Mouse (Mus musculus) intestine, postnatal 0 days (tissue): Measurements from ENCODE around the gene Sdhb. TPM values are rescaled to one million over a fixed set of nuclear protein-coding genes. Genes with fewer than 3 reads are reported as not detected.
A peak's percentile ranks its signal among the peaks of the same experiment; 100 is the strongest.

Source experiments
- ATAC-seq: fragments of 200-750 bp; cut with Nextera tagmentation; 2 replicates; pipeline ENCODE4 v1.8.0; 2017; ENCODE audit warnings: mild to moderate bottlenecking, moderate TSS enrichment, moderate library complexity
- H3K27ac ChIP-seq: fragments of 300-500 bp; sonication (generic); 2 replicates; pipeline ENCODE4 v1.5.1; 2014; ENCODE audit warnings: mild to moderate bottlenecking, low read depth, low read length, moderate library complexity
- H3K27me3 ChIP-seq: fragments of 300-500 bp; sonication (generic); replicated peaks from 2 replicates; pipeline ENCODE4 v1.6.1; 2014; ENCODE audit warnings: low read length, mixed read lengths; ENCODE audit not compliant: control insufficient read depth, insufficient read depth
- H3K36me3 ChIP-seq: fragments of 300-500 bp; sonication (generic); 2 replicates; pipeline ENCODE4 v1.6.1; 2014; ENCODE audit warnings: mild to moderate bottlenecking, moderate library complexity; ENCODE audit not compliant: control insufficient read depth, insufficient read depth
- H3K4me1 ChIP-seq: fragments of 300-500 bp; sonication (generic); replicated peaks from 2 replicates; pipeline ENCODE4 v1.6.1; 2014; ENCODE audit warnings: antibody characterized with exemption, low read length, mixed read lengths; ENCODE audit not compliant: control insufficient read depth, insufficient read depth
- H3K4me2 ChIP-seq: fragments of 300-500 bp; sonication (generic); replicated peaks from 2 replicates; pipeline ENCODE4 v1.6.1; 2014; ENCODE audit warnings: low read depth, mild to moderate bottlenecking, moderate library complexity
- H3K4me3 ChIP-seq: fragments of 300-500 bp; sonication (generic); 2 replicates; pipeline ENCODE4 v1.5.1; 2014; ENCODE audit warnings: low read depth, low read length
- H3K9ac ChIP-seq: fragments of 300-500 bp; sonication (generic); 2 replicates; pipeline ENCODE4 v1.6.1; 2014; ENCODE audit warnings: mild to moderate bottlenecking, low read depth, low read length
- H3K9me3 ChIP-seq: fragments of 300-500 bp; sonication (generic); 2 replicates; pipeline ENCODE4 v1.6.1; 2016; ENCODE audit warnings: mixed run types; ENCODE audit not compliant: control insufficient read depth
- CTCF ChIP-seq: sonication (generic); IDR thresholded peaks from 2 replicates; pipeline ENCODE4 v1.5.1; 2016; ENCODE audit warnings: low read depth, mild to moderate bottlenecking, control low read depth, antibody characterized with exemption, moderate library complexity
- WGBS: fragments of 180-500 bp; shearing (Covaris S2); extraction: QIAGEN DNeasy Blood & Tissue Kit; methylation state at CpG from one replicate; pipeline ENCODE4 v1.1.7; 2014; 5-methylcytosine and 5-hydroxymethylcytosine counted together
- polyA plus RNA-seq: library from polyadenylated mRNA; unstranded; fragments of >200 nt; fragmentation: Nextera tagmentation; extraction: Ambion mirVana; gene quantifications from 2 replicates; pipeline ENCODE4 v1.2.1, GENCODE M21; 2015

The Sdhb gene
- polyA plus RNA-seq, 1 experiment from 2014 or later: 627 TPM

DNA sequence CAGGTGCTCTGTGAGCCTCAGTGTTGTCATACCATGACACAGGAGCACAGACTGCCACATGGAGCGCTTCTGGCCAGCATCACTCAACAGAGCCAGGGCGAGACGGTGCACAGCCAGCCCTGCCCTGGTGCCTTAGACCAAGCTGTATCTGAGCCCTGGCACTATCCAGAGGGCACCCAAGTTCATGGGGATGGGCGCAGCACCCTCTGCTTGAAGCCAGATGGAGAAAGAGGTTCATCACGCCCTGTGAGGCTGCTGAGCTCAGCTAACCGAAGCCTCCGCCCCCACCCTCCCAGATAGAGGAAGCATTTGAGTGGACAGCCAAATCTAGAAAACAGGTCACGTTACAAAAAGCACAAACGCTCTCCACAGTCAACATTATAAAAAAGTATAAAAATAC, 55.3 kb downstream of the Sdhb start:
- no peak for TF ChIP-seq CTCF
- H3K9ac ChIP-seq: no peak overlapping the region

DNA sequence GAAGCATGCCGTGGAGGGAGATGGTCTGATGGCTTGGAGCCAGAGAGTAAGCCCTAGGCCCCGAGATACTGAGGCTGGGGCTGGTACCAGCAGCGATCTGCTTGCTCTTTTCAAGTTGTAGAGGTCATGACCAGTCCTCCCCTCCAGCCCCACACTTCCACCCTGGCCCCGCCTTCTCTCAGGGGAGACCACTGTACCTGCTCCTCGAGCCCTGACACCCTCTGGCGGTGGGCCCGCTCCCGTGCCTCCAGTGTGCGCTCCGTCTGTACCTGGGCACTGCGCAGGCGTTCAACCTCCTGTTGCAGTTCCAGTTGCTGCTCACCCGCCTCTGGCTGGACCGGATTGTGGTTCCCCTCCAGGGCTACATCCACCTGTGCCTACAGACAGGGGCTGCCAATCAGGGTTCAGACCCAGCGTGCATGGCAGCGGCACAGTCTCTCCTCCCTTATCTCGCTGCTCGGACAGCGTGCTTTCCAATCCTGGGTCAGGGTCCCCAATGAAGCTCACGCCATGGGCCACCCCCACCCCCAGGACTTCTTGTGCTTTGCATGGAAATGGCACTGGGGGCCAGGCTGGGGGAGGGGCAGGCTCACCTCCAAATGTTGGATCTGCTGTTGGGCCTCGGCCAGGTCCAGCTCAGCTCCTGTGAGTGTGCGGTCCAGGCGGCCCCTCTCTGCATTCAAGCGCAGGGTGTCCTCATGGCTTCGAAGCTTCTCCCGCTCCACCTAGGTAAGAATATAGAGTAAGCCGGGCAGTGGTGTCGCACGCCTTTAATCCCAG, 56.8 kb downstream of the Sdhb start:
- ATAC-seq: no peak
- WGBS: 84% methylated on average over 29 of the region's 29 CpGs
- H3K4me2 ChIP-seq: no peak overlapping the region

More for the DNA sequence above, 55.3 kb downstream of the Sdhb start:
- H3K27me3 ChIP-seq: no peaks in the 10 kb centered on the region
- H3K4me2 ChIP-seq: no peak overlapping the region
- H3K27ac ChIP-seq: no peak overlapping the region
- H3K4me3 ChIP-seq: no peak overlapping the region
- ATAC-seq: no peak
- H3K9me3 ChIP-seq: no peaks in the 10 kb centered on the region
- WGBS: 73% methylated on average over 9 of the region's 9 CpGs
- H3K4me1 ChIP-seq: no peaks in the 10 kb centered on the region
- peaks cover 7% of the 10 kb centered on the region; the same call in 1 of the 2 replicates for H3K36me3 ChIP-seq

DNA sequence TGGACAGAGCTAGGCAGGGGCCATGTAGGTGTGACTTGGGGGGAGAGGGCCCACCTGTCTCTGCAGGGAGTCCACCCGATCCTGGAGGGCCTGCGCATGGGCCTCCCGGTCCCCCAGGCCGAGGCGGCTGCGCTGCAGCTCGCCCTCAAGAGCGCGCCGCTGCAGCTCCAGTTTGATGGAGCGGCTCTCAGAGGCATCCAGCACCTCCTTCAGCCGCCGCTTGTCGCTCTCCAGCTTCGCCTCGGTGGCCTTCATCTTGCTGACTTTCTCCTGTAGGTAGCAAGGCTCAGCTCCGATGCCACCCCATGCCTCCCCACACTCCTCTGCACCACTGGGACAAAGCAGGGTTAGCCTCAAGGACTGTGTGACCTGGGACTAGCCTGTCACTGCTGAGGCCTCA, 59.2 kb downstream of the Sdhb start:
- no peak for ATAC-seq
- Histone ChIP-seq H3K4me3 (no peak overlapping the region), H3K4me1 (no peaks in the 10 kb centered on the region), H3K9me3 (no peaks in the 10 kb centered on the region), H3K27me3 (no peaks in the 10 kb centered on the region), H3K27ac (peak overlapping the region; percentile 2; the same call in 1 of the 2 replicates), H3K36me3 (peaks cover 4% of the 10 kb centered on the region; the same call in 1 of the 2 replicates), H3K4me2 (0 out of 2 replicates have a peak overlapping the region, but pooled peaks have one; percentile 6), H3K9ac (no peak overlapping the region)
- no peak for TF ChIP-seq CTCF
- WGBS: 83% methylated on average over 17 of the region's 17 CpGs

More for the DNA sequence above, 56.8 kb downstream of the Sdhb start:
- Histone ChIP-seq H3K36me3 (peaks cover 7% of the 10 kb centered on the region; the same call in 1 of the 2 replicates), H3K27me3 (no peaks in the 10 kb centered on the region), H3K27ac (no peak overlapping the region), H3K4me1 (no peaks in the 10 kb centered on the region), H3K9me3 (no peaks in the 10 kb centered on the region), H3K9ac (no peak overlapping the region), H3K4me3 (no peak overlapping the region)
- no peak for TF ChIP-seq CTCF

DNA sequence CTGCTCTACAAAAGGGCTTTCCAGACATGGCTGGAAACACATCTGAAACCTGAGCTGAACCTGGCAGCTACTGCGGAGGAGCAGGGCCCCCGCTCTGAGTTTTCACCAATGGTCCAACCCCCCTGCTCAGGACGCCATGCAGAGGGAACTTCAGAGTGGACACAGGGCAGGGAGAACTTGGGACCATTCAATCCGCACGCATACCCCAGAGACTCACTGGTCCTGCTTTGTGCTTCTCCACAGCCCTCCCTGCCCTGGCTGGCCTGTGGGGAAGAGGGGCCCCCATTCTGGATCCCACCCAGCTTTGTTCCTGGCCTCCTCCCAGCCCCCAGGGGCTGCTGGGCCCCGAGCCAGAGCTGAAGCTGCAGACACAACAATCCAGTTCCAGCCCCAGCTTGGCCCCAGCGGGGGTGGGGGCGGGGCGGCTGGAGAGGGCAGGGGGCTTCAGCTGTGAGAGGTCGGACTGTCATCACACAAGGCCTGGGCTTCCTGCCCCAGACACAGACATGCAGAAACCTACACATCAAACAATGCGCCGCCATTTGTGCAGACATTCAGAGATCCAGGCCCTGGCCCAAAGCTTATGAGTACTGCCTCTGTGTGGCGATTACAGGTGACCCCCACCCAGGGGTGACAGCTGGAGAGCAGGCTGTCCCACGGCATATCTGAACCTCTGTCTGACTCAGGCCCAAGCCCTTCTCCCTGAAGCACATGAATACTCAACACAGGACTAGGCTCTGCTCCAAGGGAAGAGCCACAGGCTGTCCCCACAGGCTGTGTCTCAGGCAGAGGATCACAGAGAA, 60.0 kb downstream of the Sdhb start:
- no peak for TF ChIP-seq CTCF
- Histone ChIP-seq H3K4me2 (peak overlapping the region; percentile 6; the same call in 1 of the 2 replicates), H3K4me3 (no peak overlapping the region), H3K27me3 (no peaks in the 10 kb centered on the region), H3K4me1 (no peaks in the 10 kb centered on the region), H3K36me3 (no peaks in the 10 kb centered on the region), H3K27ac (peak overlapping the region; percentile 2), H3K9me3 (no peaks in the 10 kb centered on the region), H3K9ac (no peak overlapping the region)
- 53% methylated on average over 14 of the region's 14 CpGs for WGBS
- ATAC-seq: peak; percentile 22; the same call in 1 of the 2 replicates

DNA sequence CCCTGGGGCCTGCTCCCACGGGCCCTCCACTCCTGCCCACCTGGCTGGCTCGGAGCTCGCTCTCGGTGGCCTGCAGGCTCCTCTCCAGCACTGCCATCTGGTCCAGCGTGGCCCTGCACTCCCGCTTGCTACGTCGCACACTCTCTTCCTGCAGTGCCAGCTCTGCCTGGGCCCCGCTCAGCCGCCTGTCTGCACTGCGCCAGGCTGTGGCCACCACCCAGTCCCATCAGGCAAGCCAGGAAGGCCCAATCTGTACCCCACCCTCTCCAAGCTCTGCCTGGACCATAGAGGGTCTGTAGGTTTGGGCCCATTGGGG, 60.6 kb downstream of the Sdhb start:
- Histone ChIP-seq H3K4me2 (no peak overlapping the region), H3K9ac (no peak overlapping the region)

DNA sequence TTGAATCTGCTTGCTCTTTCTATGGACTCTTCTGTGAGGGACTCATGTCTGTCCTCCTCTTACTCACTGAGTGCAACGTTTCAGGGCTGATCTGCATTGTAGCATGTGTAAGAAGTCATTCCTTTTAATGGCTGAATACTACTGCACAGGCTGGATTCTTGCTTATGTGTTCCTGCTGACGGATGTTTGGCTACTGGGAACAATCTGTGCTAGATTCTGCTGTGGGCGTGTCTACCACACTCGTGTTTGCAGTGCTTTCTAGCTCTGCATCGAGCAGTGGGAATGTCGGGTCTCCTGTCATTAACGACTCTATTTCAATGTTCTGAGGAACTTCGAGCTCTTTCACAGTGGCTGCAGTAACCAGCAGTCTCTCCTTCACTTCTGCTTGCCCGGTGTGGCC, 63.0 kb downstream of the Sdhb start:
- Histone ChIP-seq H3K4me2 (no peak overlapping the region), H3K9ac (no peak overlapping the region), H3K4me1 (no peaks in the 10 kb centered on the region), H3K27me3 (no peaks in the 10 kb centered on the region), H3K36me3 (peaks cover 8% of the 10 kb centered on the region; the same call in 1 of the 2 replicates), H3K9me3 (no peaks in the 10 kb centered on the region), H3K4me3 (no peak overlapping the region), H3K27ac (no peak overlapping the region; the same call in 1 of the 2 replicates)
- TF ChIP-seq CTCF: no peak
- WGBS: 42% methylated on average over 9 of the region's 9 CpGs
- no peak for ATAC-seq

More for the DNA sequence above, 60.6 kb downstream of the Sdhb start:
- Histone ChIP-seq H3K27me3 (no peaks in the 10 kb centered on the region), H3K4me3 (no peak overlapping the region), H3K4me1 (no peaks in the 10 kb centered on the region), H3K9me3 (no peaks in the 10 kb centered on the region), H3K27ac (peak overlapping the region; percentile 2; the same call in 1 of the 2 replicates), H3K36me3 (no peaks in the 10 kb centered on the region; the same call in 1 of the 2 replicates)
- no peak for TF ChIP-seq CTCF
- ATAC-seq: no peak
- WGBS: 72% methylated on average over 11 of the region's 11 CpGs
